Mouse (Mus musculus): Measurements from ENCODE around the gene Dkc1. TPM values are rescaled to one million over a fixed set of nuclear protein-coding genes. Genes with fewer than 3 reads are reported as not detected.
A peak's percentile ranks its signal among the peaks of the same experiment; 100 is the strongest.
"Not testable (repeated sequence)": the region's sequence is repeated elsewhere in the genome, so short reads cannot be mapped to it uniquely, and the experiment has no call there.

The Dkc1 gene
- total RNA-seq, 2 experiments from 2014 or later: 18.0 to 24.5 TPM

GRCm38 (mm10) chrX:75137729-75138128, 42.1 kb downstream of the Dkc1 start:
- DNase-seq: no peak
- intact Hi-C loops (cut with DNase I): no loop called here

GRCm38 (mm10) chrX:75138182-75138581, 42.5 kb downstream of the Dkc1 start:
- intact Hi-C loops (cut with DNase I): no loop called here
- no peak for DNase-seq

GRCm38 (mm10) chrX:75143124-75143555, 47.5 kb downstream of the Dkc1 start:
- DNase-seq: peak in 1 of 2 experiments; percentile 7
- intact Hi-C loops (cut with DNase I): not testable (repeated sequence)

GRCm38 (mm10) chrX:75148414-75148813, 52.8 kb downstream of the Dkc1 start:
- intact Hi-C loops (cut with DNase I): no loop called here
- no peak for DNase-seq

- intact Hi-C loops (cut with DNase I): no loop called here
- no peak for DNase-seq
These were observed 54.6 kb downstream of the Dkc1 start for GRCm38 (mm10) chrX:75150304-75150703.

GRCm38 (mm10) chrX:75152249-75152648, 56.6 kb downstream of the Dkc1 start:
- DNase-seq: no peak
- intact Hi-C loops (cut with DNase I): no loop called here

GRCm38 (mm10) chrX:75155576-75156243, 60.1 kb downstream of the Dkc1 start:
- intact Hi-C loops (cut with DNase I): no loop called here
- DNase-seq: peak; percentile 38 to 52

Other genes with a start within 250 kb of the Dkc1 start
- gene Gab3, start 10.4 kb upstream of the Dkc1 start, total RNA-seq (2021): 1 to 10 TPM; 1.3 to 1.5 TPM
- 10 to 100 TPM; 12.6 to 12.9 TPM for gene Mpp1, start 35.2 kb downstream of the Dkc1 start, total RNA-seq (2021)
- gene Smim9, start 67.9 kb downstream of the Dkc1 start, total RNA-seq (2021): not detected